Mouse (Mus musculus) macrophage (primary cell): ENCODE results near the gene Tnfrsf21. TPM values are rescaled to one million over a fixed set of nuclear protein-coding genes. Genes with fewer than 3 reads are reported as not detected.

Source experiments
- H3K27ac ChIP-seq: fragments of 350-480 bp; formaldehyde crosslinking; 2 replicates; pipeline ENCODE4 v1.9.0; 2021
- H3K36me3 ChIP-seq: fragments of 350-480 bp; formaldehyde crosslinking; 2 replicates; pipeline ENCODE4 v1.9.0; 2021; ENCODE audit errors: inconsistent target
- H3K4me3 ChIP-seq: fragments of 350-480 bp; formaldehyde crosslinking; 2 replicates; pipeline ENCODE4 v1.9.0; 2021; ENCODE audit errors: inconsistent target
- H3K79me2 ChIP-seq: fragments of 350-480 bp; formaldehyde crosslinking; 2 replicates; pipeline ENCODE4 v1.9.0; 2021; ENCODE audit errors: inconsistent target
- WGBS: methylation state at CpG from one replicate; pipeline ENCODE4 v1.1.7; 2026; ENCODE audit warnings: inconsistent platforms; ENCODE audit not compliant: missing documents; 5-methylcytosine and 5-hydroxymethylcytosine counted together
- polyA plus RNA-seq: library from polyadenylated mRNA; stranded (reverse); fragments of 250-400 nt; gene quantifications from 3 replicates; pipeline ENCODE4 v1.2.4, GENCODE M21; 2018; ENCODE audit warnings: inconsistent platforms
- total RNA-seq, 78 experiments: library from RNA; depleted of rRNA; stranded (reverse); fragments of 250-400 nt; gene quantifications; 1 replicate in 9 of 78; 2 replicates in 24 of 78; 3 replicates in 43 of 78; 4 replicates in 2 of 78; pipeline ENCODE4 v1.2.4; 2018; ENCODE audit warnings: inconsistent platforms in 56 of 78

Gene Tnfrsf21
- total RNA-seq (2018; cell fraction: chromatin; rRNA removed) = 10 to 100 TPM in 14 of 26 experiments, 1 to 10 TPM in 12; 3.1 to 31.4 (median 16.9) TPM
- 10 to 100 TPM; 21.7 to 50.9 (median 35.4) TPM for total RNA-seq (2018; cell fraction: cytosol; rRNA removed)
- total RNA-seq (2018; cell fraction: nucleus; rRNA removed) = 10 to 100 TPM in 25 of 26 experiments, 1 to 10 TPM in 1; 7.8 to 67.0 (median 37.2) TPM
- 20.9 to 43.2 TPM (median 42.8 TPM) in 3 replicates for polyA plus RNA-seq

GRCm38 (mm10) chr17:43016371-43017331 lies at the start of gene Tnfrsf21:
Gene Tnfrsf21 (plus strand): TSS chr17:43016555.
- H3K79me2 ChIP-seq = peaks cover 42% of the 10 kb centered on the region; the same call in 1 of the 2 replicates
- H3K27ac ChIP-seq = peak within 1 kb of the TSS; percentile 44
- H3K4me3 ChIP-seq = peak within 1 kb of the TSS; percentile 57
- no peaks in the 10 kb centered on the region for H3K36me3 ChIP-seq
- under 1% methylated on average over 68 of the region's 80 CpGs for WGBS

GRCm38 (mm10) chr17:42968174-42968573 lies 48.2 kb upstream of the Tnfrsf21 start:
- 93% methylated on average over 2 of the region's 2 CpGs for WGBS
- H3K36me3 ChIP-seq = no peaks in the 10 kb centered on the region
- H3K79me2 ChIP-seq = no peaks in the 10 kb centered on the region
- H3K27ac ChIP-seq = no peak overlapping the region
- no peak overlapping the region for H3K4me3 ChIP-seq

GRCm38 (mm10) chr17:42975312-42975996 lies 40.9 kb upstream of the Tnfrsf21 start:
- WGBS = 37% methylated on average over 18 of the region's 18 CpGs
- Histone ChIP-seq H3K4me3 (no peak overlapping the region), H3K79me2 (no peaks in the 10 kb centered on the region), H3K36me3 (no peaks in the 10 kb centered on the region), H3K27ac (no peak overlapping the region)

GRCm38 (mm10) chr17:42977766-42978165 lies 38.6 kb upstream of the Tnfrsf21 start:
- Histone ChIP-seq H3K4me3 (no peak overlapping the region), H3K27ac (no peak overlapping the region), H3K36me3 (no peaks in the 10 kb centered on the region), H3K79me2 (no peaks in the 10 kb centered on the region)
- 73% methylated on average over 7 of the region's 7 CpGs for WGBS

- no peak overlapping the region for H3K4me3 ChIP-seq
- no peaks in the 10 kb centered on the region for H3K79me2 ChIP-seq
- no peaks in the 10 kb centered on the region for H3K36me3 ChIP-seq
- H3K27ac ChIP-seq = no peak overlapping the region
- 42% methylated on average over 4 of the region's 4 CpGs for WGBS
Measured at GRCm38 (mm10) chr17:42978345-42978744, 38.0 kb upstream of the Tnfrsf21 start.

GRCm38 (mm10) chr17:42981806-42982205 lies 34.5 kb upstream of the Tnfrsf21 start:
- H3K79me2 ChIP-seq = no peaks in the 10 kb centered on the region
- 86% methylated on average over 3 of the region's 3 CpGs for WGBS
- H3K4me3 ChIP-seq = no peak overlapping the region
- no peak overlapping the region for H3K27ac ChIP-seq
- H3K36me3 ChIP-seq = no peaks in the 10 kb centered on the region

GRCm38 (mm10) chr17:42982568-42982967 lies 33.8 kb upstream of the Tnfrsf21 start:
- WGBS = 67% methylated on average over 4 of the region's 4 CpGs
- Histone ChIP-seq H3K79me2 (no peaks in the 10 kb centered on the region), H3K27ac (no peak overlapping the region), H3K36me3 (no peaks in the 10 kb centered on the region), H3K4me3 (no peak overlapping the region)

- H3K36me3 ChIP-seq = no peaks in the 10 kb centered on the region
- WGBS = 72% methylated on average over 7 of the region's 9 CpGs
- H3K4me3 ChIP-seq = no peak overlapping the region
- no peak overlapping the region for H3K27ac ChIP-seq
- H3K79me2 ChIP-seq = no peaks in the 10 kb centered on the region
Measured at GRCm38 (mm10) chr17:42985837-42986589, 30.3 kb upstream of the Tnfrsf21 start.

GRCm38 (mm10) chr17:42987692-42988091 lies 28.7 kb upstream of the Tnfrsf21 start:
- Histone ChIP-seq H3K36me3 (no peaks in the 10 kb centered on the region), H3K79me2 (no peaks in the 10 kb centered on the region), H3K4me3 (no peak overlapping the region), H3K27ac (no peak overlapping the region)
- whole genome bisulfite sequencing = 34% methylated on average over 4 of the region's 4 CpGs

- no peaks in the 10 kb centered on the region for H3K36me3 ChIP-seq
- 76% methylated on average over 2 of the region's 4 CpGs for WGBS
- no peak overlapping the region for H3K4me3 ChIP-seq
- no peak overlapping the region for H3K27ac ChIP-seq
- no peaks in the 10 kb centered on the region for H3K79me2 ChIP-seq
Measured at GRCm38 (mm10) chr17:42989981-42990380, 26.4 kb upstream of the Tnfrsf21 start.

GRCm38 (mm10) chr17:42991112-42991511 lies 25.2 kb upstream of the Tnfrsf21 start:
- Histone ChIP-seq H3K36me3 (no peaks in the 10 kb centered on the region), H3K79me2 (no peaks in the 10 kb centered on the region), H3K4me3 (no peak overlapping the region), H3K27ac (no peak overlapping the region)
- WGBS = 64% methylated on average over 11 of the region's 11 CpGs

GRCm38 (mm10) chr17:42999446-42999977 lies 16.8 kb upstream of the Tnfrsf21 start:
- H3K27ac ChIP-seq = no peak overlapping the region
- WGBS = 50% methylated on average over 7 of the region's 7 CpGs
- H3K79me2 ChIP-seq = no peaks in the 10 kb centered on the region
- H3K36me3 ChIP-seq = no peaks in the 10 kb centered on the region
- H3K4me3 ChIP-seq = no peak overlapping the region

GRCm38 (mm10) chr17:43000598-43000997 lies 15.8 kb upstream of the Tnfrsf21 start:
- Histone ChIP-seq H3K79me2 (no peaks in the 10 kb centered on the region), H3K36me3 (no peaks in the 10 kb centered on the region), H3K4me3 (no peak overlapping the region), H3K27ac (no peak overlapping the region)
- WGBS = 70% methylated on average over 7 of the region's 7 CpGs

GRCm38 (mm10) chr17:43012718-43013117 lies 3.6 kb upstream of the Tnfrsf21 start:
- no peak overlapping the region for H3K4me3 ChIP-seq
- WGBS = 15% methylated on average over 6 of the region's 6 CpGs

More at GRCm38 (mm10) chr17:43012718-43013117, 3.6 kb upstream of the Tnfrsf21 start:
- no peak overlapping the region for H3K27ac ChIP-seq
- peaks cover 2% of the 10 kb centered on the region; the same call in 1 of the 2 replicates for H3K79me2 ChIP-seq
- H3K36me3 ChIP-seq = no peaks in the 10 kb centered on the region
